Comparison of ENCODE assay signal across 18 mouse cellular contexts in genomic region chr7:111637866-111638448, GRCm38 (mm10).
DNase-seq lines count a peak whose midpoint lies in the region; ATAC-seq lines count a peak whose summit lies in the region.
"Had no signal": no experiment of that assay in that cellular context is flagged by ENCODE, and none has a peak within 500 bp of the region (broad histone marks: within the 10 kb centered on the region; RNA-seq: fewer than 3 reads in every experiment).

No protein-coding gene starts in this region.

- no peak overlapping the region for H3K4me2 ChIP-seq in hindbrain, embryonic 13.5 days
- no peak overlapping the region for H3K4me2 ChIP-seq in hindbrain, embryonic 16.5 days (ENCODE audit: low read length)
- no peak overlapping the region for H3K4me2 ChIP-seq in midbrain, embryonic 14.5 days (ENCODE audit: low read length)
- no peak overlapping the region for H3K4me2 ChIP-seq in midbrain, embryonic 16.5 days (ENCODE audit: low read length)
- no peak overlapping the region for H3K4me2 ChIP-seq in neural tube, embryonic 15.5 days
- H3K4me2 ChIP-seq: embryonic facial prominence, embryonic 12.5 days; forebrain, embryonic 13.5 days; heart, embryonic 15.5 days had no signal

- H3K27ac ChIP-seq in hindbrain, embryonic 13.5 days, result no peak overlapping the region
- no peak overlapping the region for H3K27ac ChIP-seq in hindbrain, embryonic 16.5 days (ENCODE audit: low read depth, low read length)
- H3K27ac ChIP-seq in midbrain, embryonic 14.5 days (replicated peaks; ENCODE audit: low read depth, low read length), result no peak overlapping the region
- H3K27ac ChIP-seq in midbrain, embryonic 16.5 days (ENCODE audit: low read length), result no peak overlapping the region
- H3K27ac ChIP-seq in neural tube, embryonic 15.5 days (replicated peaks), result no peak overlapping the region; the same call in 1 of the 2 replicates
- H3K27ac ChIP-seq: embryonic facial prominence, embryonic 12.5 days; forebrain, embryonic 13.5 days; heart, embryonic 10.5 days; heart, embryonic 15.5 days; hindbrain, embryonic 10.5 days had no signal

- WGBS in hindbrain, embryonic 13.5 days, result 69% methylated on average over 2 of the region's 2 CpGs
- WGBS in hindbrain, embryonic 16.5 days, result 63% methylated on average over 2 of the region's 2 CpGs
- WGBS in midbrain, embryonic 14.5 days, result 74% methylated on average over 2 of the region's 2 CpGs
- WGBS in midbrain, embryonic 16.5 days, result 65% methylated on average over 2 of the region's 2 CpGs
- 32% methylated on average over 2 of the region's 2 CpGs for WGBS in neural tube, embryonic 15.5 days

- 0 out of 2 replicates have a peak, but pooled peaks have one; percentile 24 for ATAC-seq in hindbrain, embryonic 13.5 days (ENCODE audit: low FRiP score)
- ATAC-seq in hindbrain, embryonic 16.5 days, result no peak
- no peak for ATAC-seq in midbrain, embryonic 14.5 days (ENCODE audit: low FRiP score, low TSS enrichment)
- no peak for ATAC-seq in midbrain, embryonic 16.5 days
- ATAC-seq in neural tube, embryonic 15.5 days (ENCODE audit: low FRiP score), result peak; percentile 75
- ATAC-seq: forebrain, embryonic 13.5 days; intestine, embryonic 16.5 days had no signal

- H3K27me3 ChIP-seq in hindbrain, embryonic 13.5 days, result no peaks in the 10 kb centered on the region
- no peaks in the 10 kb centered on the region for H3K27me3 ChIP-seq in hindbrain, embryonic 16.5 days (replicated peaks; ENCODE audit: control insufficient read depth, insufficient read depth, low read length)
- H3K27me3 ChIP-seq in midbrain, embryonic 14.5 days (ENCODE audit: control insufficient read depth, insufficient read depth, low read length), result no peaks in the 10 kb centered on the region
- H3K27me3 ChIP-seq in midbrain, embryonic 16.5 days (ENCODE audit: control insufficient read depth, insufficient read depth, low read depth, low read length), result no peaks in the 10 kb centered on the region
- H3K27me3 ChIP-seq in neural tube, embryonic 15.5 days (replicated peaks), result no peaks in the 10 kb centered on the region
- H3K27me3 ChIP-seq: embryonic facial prominence, embryonic 12.5 days; forebrain, embryonic 13.5 days; heart, embryonic 15.5 days had no signal

- no peaks in the 10 kb centered on the region for H3K9me3 ChIP-seq in hindbrain, embryonic 13.5 days
- H3K9me3 ChIP-seq in hindbrain, embryonic 16.5 days (ENCODE audit: control insufficient read depth, low read length), result no peaks in the 10 kb centered on the region
- no peaks in the 10 kb centered on the region for H3K9me3 ChIP-seq in midbrain, embryonic 14.5 days (ENCODE audit: control insufficient read depth, low read length)
- no peaks in the 10 kb centered on the region for H3K9me3 ChIP-seq in midbrain, embryonic 16.5 days (replicated peaks; ENCODE audit: control insufficient read depth, low read length, poor library complexity, severe bottlenecking)
- H3K9me3 ChIP-seq in neural tube, embryonic 15.5 days (replicated peaks), result no peaks in the 10 kb centered on the region
- H3K9me3 ChIP-seq: embryonic facial prominence, embryonic 12.5 days; forebrain, embryonic 13.5 days; heart, embryonic 10.5 days; heart, embryonic 15.5 days; hindbrain, embryonic 10.5 days had no signal

- no peaks in the 10 kb centered on the region for H3K36me3 ChIP-seq in hindbrain, embryonic 13.5 days
- no peaks in the 10 kb centered on the region for H3K36me3 ChIP-seq in hindbrain, embryonic 16.5 days (ENCODE audit: control insufficient read depth, insufficient read depth, low read length)
- H3K36me3 ChIP-seq in midbrain, embryonic 14.5 days (ENCODE audit: control insufficient read depth, insufficient read depth, low read length), result no peaks in the 10 kb centered on the region
- no peaks in the 10 kb centered on the region for H3K36me3 ChIP-seq in midbrain, embryonic 16.5 days (ENCODE audit: control insufficient read depth, insufficient read depth, low read length)
- no peaks in the 10 kb centered on the region for H3K36me3 ChIP-seq in neural tube, embryonic 15.5 days
- H3K36me3 ChIP-seq: embryonic facial prominence, embryonic 12.5 days; heart, embryonic 10.5 days; heart, embryonic 15.5 days; hindbrain, embryonic 10.5 days had no signal

- peaks cover 16% of the 10 kb centered on the region for H3K4me1 ChIP-seq in hindbrain, embryonic 13.5 days (replicated peaks)
- no peaks in the 10 kb centered on the region; the same call in 1 of the 2 replicates for H3K4me1 ChIP-seq in hindbrain, embryonic 16.5 days (ENCODE audit: control insufficient read depth, insufficient read depth, low read depth, low read length)
- 0 out of 2 replicates have a peak, but pooled peaks cover 5% of the 10 kb centered on the region for H3K4me1 ChIP-seq in midbrain, embryonic 14.5 days (ENCODE audit: control insufficient read depth, insufficient read depth, low read length)
- H3K4me1 ChIP-seq in midbrain, embryonic 16.5 days (ENCODE audit: control insufficient read depth, insufficient read depth, low read length), result peaks cover 6% of the 10 kb centered on the region; the same call in 1 of the 2 replicates
- peaks cover 18% of the 10 kb centered on the region; the same call in 1 of the 2 replicates for H3K4me1 ChIP-seq in neural tube, embryonic 15.5 days
- H3K4me1 ChIP-seq: embryonic facial prominence, embryonic 12.5 days had no signal

- H3K4me3 ChIP-seq in hindbrain, embryonic 13.5 days, result no peak overlapping the region
- H3K4me3 ChIP-seq in hindbrain, embryonic 16.5 days (ENCODE audit: low read length), result no peak overlapping the region
- no peak overlapping the region for H3K4me3 ChIP-seq in midbrain, embryonic 14.5 days (replicated peaks; ENCODE audit: low read depth, low read length)
- H3K4me3 ChIP-seq in midbrain, embryonic 16.5 days (ENCODE audit: low read depth, low read length), result no peak overlapping the region
- no peak overlapping the region for H3K4me3 ChIP-seq in neural tube, embryonic 15.5 days (replicated peaks)
- H3K4me3 ChIP-seq: embryonic facial prominence, embryonic 12.5 days; forebrain, embryonic 13.5 days; heart, embryonic 10.5 days; heart, embryonic 15.5 days; hindbrain, embryonic 10.5 days had no signal

- H3K9ac ChIP-seq in hindbrain, embryonic 13.5 days, result no peak overlapping the region
- H3K9ac ChIP-seq in hindbrain, embryonic 16.5 days (ENCODE audit: low read depth, low read length), result no peak overlapping the region
- no peak overlapping the region for H3K9ac ChIP-seq in midbrain, embryonic 14.5 days (replicated peaks; ENCODE audit: low read length)
- H3K9ac ChIP-seq in midbrain, embryonic 16.5 days (ENCODE audit: low read depth, low read length), result no peak overlapping the region
- H3K9ac ChIP-seq in neural tube, embryonic 15.5 days (replicated peaks), result no peak overlapping the region
- H3K9ac ChIP-seq: embryonic facial prominence, embryonic 12.5 days; forebrain, embryonic 13.5 days; heart, embryonic 15.5 days had no signal

- DNase-seq in embryo, embryonic 11 days, result peak; percentile 2
- no peak for DNase-seq in embryo, embryonic 10 days (ENCODE audit: low spot score)
- peak; percentile 14 for DNase-seq in midbrain, embryonic 14.5 days
- no peak for DNase-seq in right cerebral cortex, postnatal 10 days (ENCODE audit: low spot score in 2 of 2)
- DNase-seq: B cell, adult 2 months; cerebellum, adult 11-12 months; cerebellum, adult 9-11 months; gastrocnemius, postnatal 10 days had no signal

Comparison
In these comparisons a context has a peak if more than half of its experiments do, and no peak if none do; other contexts are left out.
1. DNase-seq: peak in embryo, embryonic 11 days (single experiment) and midbrain, embryonic 14.5 days (single experiment); none in embryo, embryonic 10 days (single experiment) and right cerebral cortex, postnatal 10 days (0 of 2).
2. ATAC-seq: peak in hindbrain, embryonic 13.5 days (single experiment) and neural tube, embryonic 15.5 days (single experiment); none in hindbrain, embryonic 16.5 days (single experiment), midbrain, embryonic 14.5 days (single experiment) and midbrain, embryonic 16.5 days (single experiment).